Mouse (Mus musculus) embryonic facial prominence, embryonic 11.5 days (tissue): ENCODE measurements around the gene Zcchc14. TPM values are rescaled to one million over a fixed set of nuclear protein-coding genes. Genes with fewer than 3 reads are reported as not detected.
A peak's percentile ranks its signal among the peaks of the same experiment; 100 is the strongest.

Experiments used
- ATAC-seq: fragments of 200-750 bp; cut with Nextera tagmentation; replicated peaks from 2 replicates; pipeline ENCODE4 v1.8.0; 2017; ENCODE audit warnings: low read depth; ENCODE audit not compliant: insufficient number of reproducible peaks, low FRiP score, low TSS enrichment
- DNase-seq: peaks from one replicate; pipeline ENCODE4 v3.0.0-alpha.2; 2015; ENCODE audit warnings: low spot score
- H3K27ac ChIP-seq: fragments of 300-500 bp; sonication (generic); replicated peaks from 2 replicates; pipeline ENCODE4 v1.5.1; 2014; ENCODE audit warnings: mild to moderate bottlenecking, low read depth, low read length, control low read depth
- H3K27me3 ChIP-seq: fragments of 300-500 bp; sonication (generic); 2 replicates; pipeline ENCODE4 v1.6.1; 2014; ENCODE audit warnings: mild to moderate bottlenecking, low read length, moderate library complexity, mixed read lengths; ENCODE audit not compliant: control insufficient read depth, insufficient read depth
- H3K36me3 ChIP-seq: fragments of 300-500 bp; sonication (generic); replicated peaks from 2 replicates; pipeline ENCODE4 v1.6.1; 2014; ENCODE audit warnings: low read depth, mild to moderate bottlenecking, low read length, moderate library complexity, mixed read lengths; ENCODE audit not compliant: control insufficient read depth, insufficient read depth
- H3K4me1 ChIP-seq: fragments of 300-500 bp; sonication (generic); 2 replicates; pipeline ENCODE4 v1.6.1; 2014; ENCODE audit warnings: low read length, mixed read lengths; ENCODE audit not compliant: control insufficient read depth, insufficient read depth
- H3K4me2 ChIP-seq: fragments of 300-500 bp; sonication (generic); 2 replicates; pipeline ENCODE4 v1.6.1; 2014; ENCODE audit warnings: low read depth, mild to moderate bottlenecking, control low read depth, low read length, moderate library complexity
- H3K4me3 ChIP-seq: fragments of 300-500 bp; sonication (generic); 2 replicates; pipeline ENCODE4 v1.5.1; 2014; ENCODE audit warnings: low read depth, low read length, control low read depth
- H3K9ac ChIP-seq: fragments of 300-500 bp; sonication (generic); replicated peaks from 2 replicates; pipeline ENCODE4 v1.6.1; 2014; ENCODE audit warnings: mild to moderate bottlenecking, control low read depth, low read length
- H3K9me3 ChIP-seq: fragments of 300-500 bp; sonication (generic); replicated peaks from 2 replicates; pipeline ENCODE4 v1.6.1; 2016; ENCODE audit warnings: mild to moderate bottlenecking, low read length, inconsistent platforms, mixed read lengths; ENCODE audit not compliant: control insufficient read depth
- WGBS: fragments of 180-500 bp; shearing (Covaris S2); extraction: QIAGEN DNeasy Blood & Tissue Kit; methylation state at CpG from one replicate; pipeline ENCODE4 v1.1.7; 2014; 5-methylcytosine and 5-hydroxymethylcytosine counted together
- polyA plus RNA-seq: library from polyadenylated mRNA; unstranded; fragments of >200 nt; fragmentation: Nextera tagmentation; extraction: Ambion mirVana; gene quantifications from 2 replicates; pipeline ENCODE4 v1.2.1, GENCODE M21; 2014

Zcchc14 gene
- polyA plus RNA-seq, 1 experiment from 2014 or later, result 17.4 TPM

- H3K27ac ChIP-seq, result no peak overlapping the region; the same call in 1 of the 2 replicates
- WGBS, result 2% methylated on average over 44 of the region's 44 CpGs
- H3K27me3 ChIP-seq, result no peaks in the 10 kb centered on the region
- no peaks in the 10 kb centered on the region for H3K9me3 ChIP-seq
- DNase-seq, result peak; percentile 34
- H3K4me2 ChIP-seq, result peak overlapping the region; percentile 82
- ATAC-seq, result peak; percentile 71
- peak overlapping the region; percentile 85 for H3K9ac ChIP-seq
- peaks cover 3% of the 10 kb centered on the region for H3K4me1 ChIP-seq
- H3K4me3 ChIP-seq, result peak overlapping the region; percentile 85
- no peaks in the 10 kb centered on the region for H3K36me3 ChIP-seq
Observed at GRCm38 (mm10) chr8:121577751-121578675, 74.7 kb downstream of the Zcchc14 start.

GRCm38 (mm10) chr8:121575661-121576060 lies 77.0 kb downstream of the Zcchc14 start:
- H3K9ac ChIP-seq, result no peak overlapping the region
- DNase-seq (no peak), ATAC-seq (no peak)
- H3K4me2 ChIP-seq, result no peak overlapping the region
- H3K36me3 ChIP-seq, result no peaks in the 10 kb centered on the region
- 78% methylated on average over 3 of the region's 3 CpGs for WGBS
- H3K27me3 ChIP-seq, result no peaks in the 10 kb centered on the region
- peaks cover 3% of the 10 kb centered on the region for H3K4me1 ChIP-seq
- H3K9me3 ChIP-seq, result no peaks in the 10 kb centered on the region
- no peak overlapping the region for H3K4me3 ChIP-seq
- H3K27ac ChIP-seq, result no peak overlapping the region

- Histone ChIP-seq H3K27me3 (no peaks in the 10 kb centered on the region), H3K36me3 (no peaks in the 10 kb centered on the region), H3K9me3 (no peaks in the 10 kb centered on the region), H3K4me2 (no peak overlapping the region), H3K9ac (no peak overlapping the region), H3K4me3 (no peak overlapping the region), H3K27ac (no peak overlapping the region), H3K4me1 (peaks cover 3% of the 10 kb centered on the region)
- 52% methylated on average over 3 of the region's 3 CpGs for WGBS
- ATAC-seq, result 0 out of 2 replicates have a peak, but pooled peaks have one; percentile 29
- no peak for DNase-seq
Observed at GRCm38 (mm10) chr8:121573275-121573674, 79.4 kb downstream of the Zcchc14 start.

GRCm38 (mm10) chr8:121572121-121572520 lies 80.6 kb downstream of the Zcchc14 start:
- Histone ChIP-seq H3K4me3 (no peak overlapping the region), H3K4me1 (peaks cover 2% of the 10 kb centered on the region), H3K36me3 (no peaks in the 10 kb centered on the region), H3K27me3 (no peaks in the 10 kb centered on the region), H3K4me2 (no peak overlapping the region), H3K9me3 (no peaks in the 10 kb centered on the region), H3K27ac (no peak overlapping the region), H3K9ac (no peak overlapping the region)
- DNase-seq, result no peak
- no peak for ATAC-seq
- WGBS, result 68% methylated on average over 7 of the region's 7 CpGs

- no peak for ATAC-seq
- H3K4me2 ChIP-seq, result no peak overlapping the region
- no peaks in the 10 kb centered on the region for H3K27me3 ChIP-seq
- no peaks in the 10 kb centered on the region for H3K9me3 ChIP-seq
- no peak for DNase-seq
- no peaks in the 10 kb centered on the region for H3K4me1 ChIP-seq
- H3K9ac ChIP-seq, result no peak overlapping the region
- no peak overlapping the region for H3K4me3 ChIP-seq
- H3K27ac ChIP-seq, result no peak overlapping the region
- H3K36me3 ChIP-seq, result no peaks in the 10 kb centered on the region
- WGBS, result 80% methylated on average over 17 of the region's 17 CpGs
Observed at GRCm38 (mm10) chr8:121570801-121571200, 81.9 kb downstream of the Zcchc14 start.

GRCm38 (mm10) chr8:121570335-121570734 lies 82.4 kb downstream of the Zcchc14 start:
- Histone ChIP-seq H3K36me3 (no peaks in the 10 kb centered on the region), H3K4me1 (no peaks in the 10 kb centered on the region), H3K4me2 (no peak overlapping the region), H3K27me3 (no peaks in the 10 kb centered on the region), H3K9me3 (no peaks in the 10 kb centered on the region), H3K9ac (no peak overlapping the region), H3K4me3 (no peak overlapping the region), H3K27ac (no peak overlapping the region)
- WGBS, result 82% methylated on average over 21 of the region's 21 CpGs
- no peak for DNase-seq
- no peak for ATAC-seq

- H3K9ac ChIP-seq, result no peak overlapping the region
- DNase-seq (no peak), ATAC-seq (0 out of 2 replicates have a peak, but pooled peaks have one; percentile 19)
- H3K36me3 ChIP-seq, result no peaks in the 10 kb centered on the region
- 68% methylated on average over 6 of the region's 6 CpGs for WGBS
- no peaks in the 10 kb centered on the region for H3K4me1 ChIP-seq
- H3K4me2 ChIP-seq, result no peak overlapping the region
- no peak overlapping the region for H3K4me3 ChIP-seq
- no peak overlapping the region for H3K27ac ChIP-seq
- no peaks in the 10 kb centered on the region for H3K27me3 ChIP-seq
- H3K9me3 ChIP-seq, result no peaks in the 10 kb centered on the region
Observed at GRCm38 (mm10) chr8:121568321-121568720, 84.4 kb downstream of the Zcchc14 start.

GRCm38 (mm10) chr8:121563701-121564100 lies 89.0 kb downstream of the Zcchc14 start:
- 80% methylated on average over 6 of the region's 6 CpGs for WGBS

More at GRCm38 (mm10) chr8:121563701-121564100, 89.0 kb downstream of the Zcchc14 start:
- Histone ChIP-seq H3K27ac (no peak overlapping the region), H3K4me3 (no peak overlapping the region), H3K36me3 (no peaks in the 10 kb centered on the region), H3K4me2 (no peak overlapping the region), H3K4me1 (no peaks in the 10 kb centered on the region), H3K27me3 (no peaks in the 10 kb centered on the region), H3K9ac (no peak overlapping the region), H3K9me3 (no peaks in the 10 kb centered on the region)
- DNase-seq (no peak), ATAC-seq (no peak)
